Mouse (Mus musculus) frontal cortex, postnatal 14 days (tissue): ENCODE data around the gene Gstt3.

Source experiments
- DNase-seq, 2 experiments: peaks; one replicate each; pipeline ENCODE4 v3.0.0; 2022; ENCODE audit warnings: low spot score in 2 of 2

Gstt3 gene

DNA sequence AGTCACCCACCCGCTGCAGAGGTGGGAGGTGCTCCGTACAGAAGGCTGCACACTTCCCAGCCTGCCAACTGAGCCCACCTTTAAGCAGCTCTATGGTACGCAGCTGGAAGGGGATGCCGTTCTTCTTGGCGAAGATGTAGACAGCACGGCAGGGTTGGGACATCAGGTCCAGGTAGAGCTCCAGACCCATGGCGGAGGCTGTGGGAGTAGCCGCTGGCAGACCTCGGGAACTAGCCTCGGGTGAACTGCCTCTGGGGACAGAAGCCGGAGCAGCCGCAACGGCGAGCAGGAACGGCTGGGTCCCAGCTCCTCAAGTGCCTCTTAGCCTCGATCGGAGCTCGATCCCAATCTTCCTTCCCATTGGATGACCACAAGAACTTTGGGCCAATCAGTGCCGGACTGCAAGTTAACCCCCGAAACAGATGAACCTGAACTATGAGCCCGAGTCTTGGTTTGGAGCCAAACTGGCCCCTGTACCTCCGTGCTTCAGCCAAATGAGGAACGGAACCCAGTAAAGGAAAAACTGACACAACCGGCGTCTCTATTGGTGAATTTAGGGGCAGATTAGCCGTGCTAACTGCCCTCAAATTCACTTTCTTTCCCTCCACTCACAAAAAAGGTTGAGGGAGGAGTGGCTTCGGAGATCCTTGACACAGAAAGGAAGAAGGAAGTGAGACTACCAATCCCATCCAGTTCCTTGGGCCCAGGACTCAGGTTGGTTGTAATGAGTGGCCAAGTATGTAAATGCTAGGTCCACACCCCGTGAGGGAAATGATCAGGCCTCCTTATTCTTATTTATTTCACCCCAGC is at the start of gene Gstt3, which contains the start of gene Gm20441:
Gene Gstt3, minus strand, starts transcription at position 646 of the 810 bp plus-strand sequence.
Gene Gm20441, minus strand, starts transcription at position 186 of the 810 bp plus-strand sequence.
- no peak for DNase-seq

GRCm38 (mm10) chr10:75830275-75830670 is 49.1 kb upstream of the Gstt3 start:
- no peak for DNase-seq

DNA sequence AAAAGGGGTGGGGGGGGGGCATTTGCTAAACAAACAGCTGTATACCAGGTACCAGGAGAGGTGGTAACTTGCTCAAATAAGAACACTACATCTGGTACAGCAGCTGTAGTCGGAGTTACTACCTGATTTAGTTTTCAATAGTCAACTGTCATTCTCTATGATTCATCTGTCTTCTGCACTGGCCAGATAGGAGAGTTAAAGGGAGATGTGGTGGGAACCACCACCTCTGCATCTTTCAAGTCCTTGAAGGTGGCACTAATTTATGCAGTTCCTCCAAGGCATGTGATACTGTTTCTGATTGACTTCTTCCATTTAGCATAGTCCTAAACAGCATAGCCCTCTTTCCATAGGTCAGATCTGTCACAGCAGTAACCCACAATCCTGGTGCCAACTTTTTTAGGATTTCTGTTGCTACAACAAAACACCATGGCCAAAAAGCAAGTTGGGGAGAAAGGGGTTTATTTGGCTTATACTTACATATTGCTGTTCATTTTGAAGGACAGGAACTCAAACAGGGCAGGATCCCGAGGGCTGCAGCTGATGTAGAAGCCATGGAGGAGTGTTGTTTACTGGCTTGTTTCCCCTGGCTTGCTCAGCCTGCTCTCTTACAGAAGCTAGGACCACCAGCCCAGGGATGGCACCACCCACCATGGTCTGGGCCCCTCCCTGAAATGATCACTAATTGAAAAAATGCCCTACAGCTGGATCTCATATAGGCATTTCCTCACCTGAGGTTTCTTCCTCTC is 48.5 kb upstream of the Gstt3 start:
- no peak for DNase-seq

DNA sequence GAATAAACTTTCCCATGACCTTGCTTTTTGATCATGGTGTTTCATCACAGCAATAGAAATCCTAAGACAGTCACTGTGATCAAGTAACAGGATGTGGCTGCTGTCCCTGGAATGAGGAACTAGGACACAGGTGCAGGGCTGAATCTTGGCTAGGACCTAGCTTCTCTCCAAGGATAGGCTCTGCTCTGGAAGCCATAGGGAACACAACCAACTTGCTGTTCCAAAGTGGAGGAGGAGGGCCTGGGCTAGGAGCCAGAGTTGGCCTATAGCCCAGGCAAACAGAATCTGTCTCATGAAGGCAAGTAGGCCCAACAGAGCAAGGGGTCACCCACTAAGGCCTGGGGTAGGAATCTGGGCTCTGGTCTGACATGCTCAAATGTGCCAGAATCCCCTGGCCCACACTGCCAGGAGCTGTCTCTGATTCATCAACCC is 47.3 kb upstream of the Gstt3 start:
- DNase-seq: no peak

DNA sequence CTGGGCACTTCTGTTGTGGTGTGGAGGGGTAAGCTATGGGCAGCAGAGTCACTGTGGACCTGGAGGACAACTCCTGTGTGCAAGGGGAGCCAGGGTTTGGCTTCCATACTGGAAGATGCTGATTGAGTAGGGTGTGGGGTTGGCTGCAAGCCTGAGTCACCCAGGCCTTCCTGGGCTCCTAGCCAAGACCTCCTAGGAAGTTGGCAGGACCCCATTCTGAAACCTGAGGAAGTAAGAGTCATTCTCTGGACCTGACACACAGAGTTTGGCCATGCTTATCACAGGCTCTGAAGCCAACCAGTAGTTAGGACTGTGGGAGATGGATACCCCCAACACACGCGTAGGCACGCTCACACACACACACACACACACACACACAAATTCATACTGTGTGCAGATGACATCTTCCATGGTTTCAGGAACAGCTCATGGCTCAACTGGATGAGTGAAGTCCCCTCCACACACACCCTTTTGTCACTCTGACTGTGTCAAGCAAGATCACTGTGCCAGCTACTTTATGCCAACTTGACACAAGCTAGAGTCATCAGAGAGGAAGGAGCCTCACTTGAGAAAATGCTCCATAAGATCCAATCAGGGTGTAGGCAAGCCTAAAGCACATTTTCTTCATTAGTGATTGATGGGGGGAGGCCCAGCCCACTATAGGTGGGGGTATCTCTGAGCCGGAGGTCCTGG is 46.6 kb upstream of the Gstt3 start:
- DNase-seq: no peak

DNA sequence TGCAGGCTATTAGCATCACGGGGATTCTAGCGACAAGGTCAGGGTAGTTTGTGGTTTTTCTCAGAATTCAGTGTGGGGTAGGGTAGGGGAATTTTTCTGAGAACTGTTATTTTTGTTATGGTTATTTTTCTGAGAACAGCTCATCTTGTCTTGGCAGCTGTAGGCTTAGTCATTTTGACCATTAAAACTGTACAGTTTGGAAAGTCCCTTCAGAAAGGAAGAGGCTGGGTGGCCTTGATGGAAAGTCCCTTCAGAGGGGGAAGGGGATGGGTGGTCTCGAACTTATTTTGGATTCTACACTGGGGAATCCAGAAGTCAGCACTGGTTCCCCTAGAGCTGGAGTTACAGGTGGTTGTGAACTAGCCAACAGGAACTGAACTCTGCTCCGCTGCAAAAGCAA is 43.3 kb upstream of the Gstt3 start:
- no peak for DNase-seq

DNA sequence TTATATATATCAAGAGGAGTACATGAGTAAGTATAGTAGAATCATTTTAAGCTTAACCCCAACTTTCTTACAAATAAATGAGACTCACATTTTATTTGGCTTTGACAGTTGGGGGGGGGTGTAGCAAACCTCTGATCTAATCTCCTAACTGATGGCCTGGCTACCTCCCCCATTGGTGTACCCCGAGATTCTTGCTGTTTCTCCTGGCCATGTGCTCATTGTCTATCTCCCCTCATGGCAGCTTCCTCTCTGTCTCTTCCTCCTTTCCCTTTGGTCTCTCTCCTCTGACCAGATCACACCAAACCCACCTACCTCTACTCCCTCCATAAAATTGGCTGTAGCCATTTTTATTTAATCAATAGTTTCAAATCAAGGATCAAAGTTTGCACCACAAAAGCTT is 42.6 kb upstream of the Gstt3 start:
- DNase-seq: no peak

- DNase-seq: no peak
These were observed 41.2 kb upstream of the Gstt3 start, which contains the start of gene Gstt4 for GRCm38 (mm10) chr10:75822443-75822842. Gene Gstt4, minus strand, starts transcription at chr10:75822543.

- no peak for DNase-seq
These were observed 38.7 kb upstream of the Gstt3 start for GRCm38 (mm10) chr10:75819882-75820281.

- DNase-seq: no peak
These were observed 37.4 kb upstream of the Gstt3 start for GRCm38 (mm10) chr10:75818641-75819040.

DNA sequence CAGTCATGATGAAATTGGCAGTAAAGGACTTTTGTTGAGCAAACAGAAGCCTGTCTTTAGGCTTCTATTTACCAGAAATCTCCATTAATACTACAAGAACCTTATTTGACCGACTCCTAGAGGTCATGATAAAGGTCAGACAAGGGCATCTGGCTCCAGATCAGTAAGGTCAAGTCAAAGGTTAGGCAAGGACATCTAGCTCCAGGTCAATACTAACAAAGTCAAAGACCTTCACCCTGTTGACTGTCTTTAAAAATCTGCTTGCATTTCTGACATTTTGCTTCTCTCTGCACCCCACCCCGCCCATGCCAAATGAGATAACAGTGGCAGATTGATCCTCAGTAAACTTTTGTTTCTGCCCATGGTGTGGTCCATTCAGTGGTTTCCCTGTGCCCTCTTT is 23.0 kb upstream of the Gstt3 start:
- DNase-seq: no peak

- DNase-seq: no peak
These were observed 17.0 kb upstream of the Gstt3 start, which contains the start of gene Gstt1 for GRCm38 (mm10) chr10:75798176-75798696. Gene Gstt1, minus strand, starts transcription at chr10:75798584.

DNA sequence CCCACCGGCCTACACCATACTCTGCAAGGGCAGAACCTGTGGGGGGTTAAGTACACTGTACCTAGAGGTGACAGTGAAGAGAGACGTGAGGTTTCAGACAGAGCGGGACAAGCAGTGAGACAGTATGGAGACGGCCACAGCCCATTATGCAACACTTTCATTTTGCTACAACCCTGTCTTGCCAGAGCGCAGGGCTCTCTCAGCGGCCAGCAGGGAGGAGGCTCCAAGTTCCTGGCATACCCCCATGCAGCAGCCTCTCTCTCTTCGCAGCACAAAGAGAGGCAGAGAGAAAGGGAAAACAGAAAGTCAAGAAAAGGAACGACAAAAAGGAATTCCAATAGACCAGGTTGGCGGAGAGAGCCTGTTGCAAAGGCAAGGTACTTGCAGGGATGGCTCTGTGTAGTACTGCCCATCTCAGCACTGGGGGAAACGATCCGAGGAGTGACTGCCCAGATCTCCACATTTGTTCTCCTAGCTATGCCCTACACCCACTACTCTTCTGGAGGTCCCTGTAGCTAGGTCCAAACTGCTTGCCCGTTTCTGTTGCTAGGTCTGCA is 16.5 kb upstream of the Gstt3 start:
- DNase-seq: no peak

GRCm38 (mm10) chr10:75796731-75797516 is 15.7 kb upstream of the Gstt3 start:
- DNase-seq: no peak

GRCm38 (mm10) chr10:75794880-75795279 is 13.7 kb upstream of the Gstt3 start:
- no peak for DNase-seq

- no peak for DNase-seq
These were observed 9.6 kb upstream of the Gstt3 start for GRCm38 (mm10) chr10:75790773-75791172.

GRCm38 (mm10) chr10:75789841-75790240 is 8.6 kb upstream of the Gstt3 start:
- no peak for DNase-seq

DNA sequence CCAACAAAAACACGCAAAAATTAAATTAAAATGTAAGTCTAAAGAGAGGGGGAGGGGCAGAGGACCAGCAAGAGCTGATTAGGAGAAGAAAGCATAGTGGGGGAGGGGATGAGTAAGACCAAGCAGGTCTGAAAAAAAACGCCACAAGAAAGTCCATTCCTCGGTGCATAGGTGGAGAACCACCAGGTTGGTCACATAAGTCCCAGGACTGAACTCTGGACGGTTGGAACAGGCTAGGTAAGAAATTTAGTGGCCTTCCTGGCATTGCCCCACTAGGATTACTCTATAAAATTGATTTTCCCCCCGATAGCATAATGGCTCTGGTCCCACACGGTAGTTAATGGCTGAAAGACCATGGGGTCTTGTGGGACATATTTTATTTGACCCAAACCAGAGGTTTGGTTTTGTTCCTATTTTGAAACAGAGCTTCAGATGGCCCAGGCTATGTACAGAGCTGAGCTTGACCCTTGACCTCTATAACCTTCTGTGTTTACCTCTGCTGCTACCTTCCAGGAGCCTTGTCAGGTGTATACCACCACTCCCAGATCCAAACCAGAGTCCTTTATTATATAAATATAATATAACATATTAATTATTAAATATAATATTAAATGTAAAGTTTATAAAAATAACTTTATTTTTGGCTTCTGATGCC is 8.0 kb upstream of the Gstt3 start:
- DNase-seq: no peak

GRCm38 (mm10) chr10:75788277-75788676 is 7.1 kb upstream of the Gstt3 start:
- no peak for DNase-seq

DNA sequence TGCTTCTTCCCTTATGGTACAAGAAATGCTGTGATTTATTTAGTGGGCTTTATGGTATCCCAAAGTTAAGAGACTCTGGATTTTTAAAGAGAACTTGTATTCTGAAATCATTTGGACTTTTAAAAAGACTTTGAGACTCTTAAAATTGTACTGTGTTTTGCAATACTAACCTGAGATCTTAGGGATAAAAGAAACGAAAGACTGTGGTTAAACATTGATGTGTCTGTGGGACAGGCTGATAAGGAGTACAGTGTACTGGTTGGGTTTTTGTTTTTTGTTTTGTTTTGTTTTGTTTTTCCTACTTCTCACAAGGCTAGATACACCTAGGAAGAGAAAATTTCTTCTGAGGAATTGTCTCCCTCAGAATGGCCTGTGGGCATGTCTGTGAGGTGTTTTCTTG is 4.2 kb upstream of the Gstt3 start:
- no peak for DNase-seq
